Mouse (Mus musculus) erythroblast, embryonic 14.5 days (primary cell): ENCODE measurements around the gene Slc22a15. TPM values are rescaled to one million over a fixed set of nuclear protein-coding genes. Genes with fewer than 3 reads are reported as not detected.

Experiments
- H3K27me3 ChIP-seq: 2 replicates; pipeline ENCODE4 v1.6.1; 2012; ENCODE audit warnings: inconsistent platforms; ENCODE audit not compliant: control insufficient read depth
- H3K36me3 ChIP-seq: 2 replicates; pipeline ENCODE4 v1.6.1; 2012; ENCODE audit warnings: mild to moderate bottlenecking, inconsistent platforms; ENCODE audit not compliant: control insufficient read depth
- H3K4me1 ChIP-seq: 2 replicates; pipeline ENCODE4 v1.6.1; 2012; ENCODE audit warnings: inconsistent platforms; ENCODE audit not compliant: control insufficient read depth
- H3K4me3 ChIP-seq: replicated peaks from 2 replicates; pipeline ENCODE3; 2012; ENCODE audit warnings: moderate library complexity, mild to moderate bottlenecking, inconsistent platforms
- H3K9me3 ChIP-seq: 2 replicates; pipeline ENCODE4 v1.6.1; 2012; ENCODE audit warnings: low read length, inconsistent platforms, mixed read lengths; ENCODE audit not compliant: control insufficient read depth
- GATA1 ChIP-seq: IDR thresholded peaks from 2 replicates; pipeline ENCODE4 v1.6.1; 2012; ENCODE audit warnings: low read length, inconsistent platforms, mixed read lengths
- TAL1 ChIP-seq: IDR thresholded peaks from 3 replicates; pipeline ENCODE4 v1.6.1; 2012; ENCODE audit warnings: low read length, inconsistent platforms, mixed read lengths
- polyA plus RNA-seq: library from polyadenylated mRNA; stranded (reverse); fragments of >175 nt; gene quantifications from 2 replicates; pipeline ENCODE4 v1.2.3, GENCODE M21; 2012

The Slc22a15 gene
- polyA plus RNA-seq, 1 experiment = not detected

GRCm38 (mm10) chr3:101851363-101851762 is 72.9 kb downstream of the Slc22a15 start:
- no peak for TF ChIP-seq GATA1
- no peak for TF ChIP-seq TAL1
- H3K4me3 ChIP-seq = no peak overlapping the region
- H3K36me3 ChIP-seq = no peaks in the 10 kb centered on the region
- H3K9me3 ChIP-seq = no peaks in the 10 kb centered on the region
- no peaks in the 10 kb centered on the region for H3K4me1 ChIP-seq
- H3K27me3 ChIP-seq = no peaks in the 10 kb centered on the region

- Histone ChIP-seq H3K9me3 (no peaks in the 10 kb centered on the region), H3K36me3 (no peaks in the 10 kb centered on the region), H3K4me1 (no peaks in the 10 kb centered on the region), H3K27me3 (no peaks in the 10 kb centered on the region), H3K4me3 (no peak within 1 kb of the TSS)
- no peak for TF ChIP-seq GATA1
- TF ChIP-seq TAL1 = no peak
These were observed 75.4 kb downstream of the Slc22a15 start, which contains the start of gene Mab21l3 for GRCm38 (mm10) chr3:101848816-101849215. Mab21l3 (minus strand) TSS chr3:101848959.

GRCm38 (mm10) chr3:101846096-101846495 is 78.2 kb downstream of the Slc22a15 start:
- H3K9me3 ChIP-seq = no peaks in the 10 kb centered on the region
- TF ChIP-seq GATA1 (no peak), TAL1 (no peak)
- H3K36me3 ChIP-seq = no peaks in the 10 kb centered on the region
- H3K4me3 ChIP-seq = no peak overlapping the region
- no peaks in the 10 kb centered on the region for H3K4me1 ChIP-seq
- H3K27me3 ChIP-seq = no peaks in the 10 kb centered on the region

GRCm38 (mm10) chr3:101842372-101843094 is 81.7 kb downstream of the Slc22a15 start:
- Histone ChIP-seq H3K9me3 (no peaks in the 10 kb centered on the region), H3K36me3 (no peaks in the 10 kb centered on the region), H3K4me3 (no peak overlapping the region), H3K27me3 (no peaks in the 10 kb centered on the region), H3K4me1 (no peaks in the 10 kb centered on the region)
- TF ChIP-seq GATA1 (no peak), TAL1 (no peak)

GRCm38 (mm10) chr3:101839327-101839726 is 84.9 kb downstream of the Slc22a15 start:
- TF ChIP-seq GATA1 = no peak
- TF ChIP-seq TAL1 = no peak
- Histone ChIP-seq H3K4me1 (peaks cover 3% of the 10 kb centered on the region; the same call in 1 of the 2 replicates), H3K27me3 (no peaks in the 10 kb centered on the region), H3K9me3 (no peaks in the 10 kb centered on the region), H3K4me3 (no peak overlapping the region), H3K36me3 (no peaks in the 10 kb centered on the region)

- Histone ChIP-seq H3K36me3 (no peaks in the 10 kb centered on the region), H3K27me3 (no peaks in the 10 kb centered on the region), H3K4me1 (peaks cover 3% of the 10 kb centered on the region; the same call in 1 of the 2 replicates), H3K4me3 (no peak overlapping the region), H3K9me3 (no peaks in the 10 kb centered on the region)
- no peak for TF ChIP-seq TAL1
- TF ChIP-seq GATA1 = no peak
These were observed 87.3 kb downstream of the Slc22a15 start for GRCm38 (mm10) chr3:101836971-101837370.

- no peaks in the 10 kb centered on the region for H3K27me3 ChIP-seq
- no peak for TF ChIP-seq GATA1
- TF ChIP-seq TAL1 = no peak
- peaks cover 3% of the 10 kb centered on the region; the same call in 1 of the 2 replicates for H3K4me1 ChIP-seq
- no peaks in the 10 kb centered on the region for H3K9me3 ChIP-seq
- H3K36me3 ChIP-seq = no peaks in the 10 kb centered on the region
- no peak overlapping the region for H3K4me3 ChIP-seq
These were observed 87.7 kb downstream of the Slc22a15 start for GRCm38 (mm10) chr3:101836532-101836931.

GRCm38 (mm10) chr3:101836045-101836444 is 88.2 kb downstream of the Slc22a15 start:
- Histone ChIP-seq H3K36me3 (no peaks in the 10 kb centered on the region), H3K4me3 (no peak overlapping the region), H3K27me3 (no peaks in the 10 kb centered on the region), H3K9me3 (no peaks in the 10 kb centered on the region), H3K4me1 (peaks cover 3% of the 10 kb centered on the region; the same call in 1 of the 2 replicates)
- TF ChIP-seq TAL1 = no peak
- TF ChIP-seq GATA1 = no peak

GRCm38 (mm10) chr3:101831189-101831858 is 92.9 kb downstream of the Slc22a15 start:
- peaks cover 3% of the 10 kb centered on the region; the same call in 1 of the 2 replicates for H3K4me1 ChIP-seq
- H3K4me3 ChIP-seq = no peak overlapping the region
- no peaks in the 10 kb centered on the region for H3K27me3 ChIP-seq
- H3K36me3 ChIP-seq = no peaks in the 10 kb centered on the region
- TF ChIP-seq TAL1 = no peak
- no peak for TF ChIP-seq GATA1
- H3K9me3 ChIP-seq = no peaks in the 10 kb centered on the region
